Mouse (Mus musculus) kidney, adult 2 months (tissue): ENCODE data around the gene Snap29. TPM values are rescaled to one million over a fixed set of nuclear protein-coding genes. Genes with fewer than 3 reads are reported as not detected.
A peak's percentile ranks its signal among the peaks of the same experiment; 100 is the strongest.

ENCODE experiments used
- DNase-seq: peaks from one replicate; pipeline ENCODE4 v3.0.0; 2021
- H3K27ac ChIP-seq: fragments of 200-500 bp; 2 replicates; pipeline ENCODE4 v1.5.1; 2012; ENCODE audit warnings: low read depth, low read length, control low read depth, inconsistent platforms; ENCODE audit not compliant: insufficient read depth
- H3K27me3 ChIP-seq: fragments of 200-500 bp; replicated peaks from 2 replicates; pipeline ENCODE4 v1.6.1; 2012; ENCODE audit warnings: mild to moderate bottlenecking, moderate library complexity, low read length, inconsistent platforms; ENCODE audit not compliant: control insufficient read depth, insufficient read depth
- H3K36me3 ChIP-seq: fragments of 200-500 bp; 2 replicates; pipeline ENCODE4 v1.6.1; 2012; ENCODE audit warnings: mild to moderate bottlenecking, moderate library complexity, low read length, inconsistent platforms; ENCODE audit not compliant: control insufficient read depth, insufficient read depth
- H3K4me1 ChIP-seq: fragments of 200-500 bp; 2 replicates; pipeline ENCODE4 v1.6.1; 2011; ENCODE audit warnings: low read length; ENCODE audit not compliant: control insufficient read depth, insufficient read depth
- H3K4me3 ChIP-seq: fragments of 200-500 bp; 2 replicates; pipeline ENCODE4 v1.5.1; 2011; ENCODE audit warnings: mild to moderate bottlenecking, low read depth, low read length, control low read depth; ENCODE audit not compliant: insufficient read depth
- CTCF ChIP-seq: fragments of 200-500 bp; conservative IDR thresholded peaks from 2 replicates; pipeline ENCODE4 v1.5.1; 2011; ENCODE audit warnings: low read depth, mild to moderate bottlenecking, control low read depth, low read length, moderate library complexity, mixed read lengths; ENCODE audit not compliant: insufficient read depth, insufficient read length
- POLR2A ChIP-seq: fragments of 200-500 bp; IDR thresholded peaks from one replicate; pipeline ENCODE4 v1.6.1; 2011; ENCODE audit warnings: low read depth, low read length, control low read depth
- WGBS: fragments of 180-500 bp; shearing (Covaris S2); methylation state at CpG from one replicate; pipeline ENCODE4 v1.1.7; 2018; 5-methylcytosine and 5-hydroxymethylcytosine counted together
- polyA plus RNA-seq: library from polyadenylated mRNA; depleted of rRNA; stranded (reverse); fragments of >200 nt; gene quantifications from 2 replicates; pipeline ENCODE4 v1.2.3, GENCODE M21; 2012

Snap29 gene
- polyA plus RNA-seq, 1 experiment = 11.4 TPM

DNA sequence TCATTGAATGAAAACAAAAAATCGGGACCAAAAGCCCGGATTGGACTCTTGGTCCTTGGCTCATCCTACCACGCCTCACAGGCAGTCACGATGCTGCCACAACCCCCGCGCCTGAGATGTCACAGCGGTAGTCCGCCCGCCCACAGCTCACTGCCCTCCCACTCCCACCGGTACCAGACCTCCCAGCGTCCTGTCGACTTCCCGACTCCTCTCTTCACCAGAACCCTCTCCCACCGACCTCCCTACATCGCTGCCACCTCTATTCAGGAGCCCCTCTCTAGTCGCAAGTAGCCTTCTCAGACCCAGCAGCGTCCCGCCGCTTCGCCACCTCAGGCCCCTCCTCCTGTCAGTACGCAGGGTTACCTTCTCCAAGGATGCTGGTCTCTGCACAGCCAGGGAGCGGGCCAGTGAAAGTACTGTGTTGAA is 502 bp upstream of the Snap29 start:
- peaks cover 13% of the 10 kb centered on the region for H3K4me1 ChIP-seq
- peak; percentile 83 for DNase-seq
- TF ChIP-seq POLR2A (no peak), CTCF (no peak)
- WGBS = under 1% methylated on average over 22 of the region's 22 CpGs
- H3K36me3 ChIP-seq = no peaks in the 10 kb centered on the region; the same call in 1 of the 2 replicates
- H3K27ac ChIP-seq = peak overlapping the region; percentile 79
- no peaks in the 10 kb centered on the region for H3K27me3 ChIP-seq
- H3K4me3 ChIP-seq = peak overlapping the region; percentile 98

DNA sequence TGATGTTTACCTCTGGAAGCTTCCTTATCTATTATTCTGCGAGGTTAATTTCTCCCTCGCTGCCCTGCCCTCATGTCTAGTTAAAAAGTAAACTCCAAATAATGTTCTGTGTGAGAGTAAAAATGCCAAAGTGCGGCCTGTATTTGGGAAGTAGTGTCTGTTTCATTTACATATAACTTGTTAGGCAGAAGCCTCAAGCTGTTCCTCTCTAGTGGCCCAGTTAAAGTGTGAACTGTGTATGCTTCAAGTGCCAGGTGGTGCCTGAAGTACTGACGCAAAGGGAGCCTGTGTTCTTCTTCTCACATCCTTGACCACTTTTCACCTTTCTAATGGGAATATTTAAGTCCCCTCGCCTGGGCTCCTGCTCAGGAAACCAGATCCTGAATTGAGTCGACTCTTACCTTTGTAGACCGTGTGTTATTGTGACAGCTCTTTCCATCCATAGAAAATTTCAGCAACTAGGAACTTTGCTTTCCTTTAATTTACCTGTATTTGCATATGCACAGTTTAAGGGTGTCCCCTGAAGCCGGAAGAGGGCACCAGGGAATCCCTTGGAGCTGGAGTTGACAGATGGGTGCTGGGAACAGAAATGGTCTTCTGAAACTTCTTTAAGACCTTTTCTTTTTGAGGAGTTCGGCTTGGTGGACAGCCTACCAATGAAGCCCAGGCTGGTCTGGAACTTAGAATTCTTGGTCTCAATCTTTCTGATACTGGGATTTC is 886 bp downstream of the Snap29 start:
- DNase-seq = peak; percentile 71
- WGBS = 21% methylated on average over 9 of the region's 9 CpGs
- TF ChIP-seq POLR2A = no peak
- TF ChIP-seq CTCF = no peak
- Histone ChIP-seq H3K27ac (peak overlapping the region; percentile 36; the same call in 1 of the 2 replicates), H3K4me3 (peak overlapping the region; percentile 96), H3K27me3 (no peaks in the 10 kb centered on the region; the same call in 1 of the 2 replicates), H3K4me1 (peaks cover 13% of the 10 kb centered on the region), H3K36me3 (no peaks in the 10 kb centered on the region; the same call in 1 of the 2 replicates)

DNA sequence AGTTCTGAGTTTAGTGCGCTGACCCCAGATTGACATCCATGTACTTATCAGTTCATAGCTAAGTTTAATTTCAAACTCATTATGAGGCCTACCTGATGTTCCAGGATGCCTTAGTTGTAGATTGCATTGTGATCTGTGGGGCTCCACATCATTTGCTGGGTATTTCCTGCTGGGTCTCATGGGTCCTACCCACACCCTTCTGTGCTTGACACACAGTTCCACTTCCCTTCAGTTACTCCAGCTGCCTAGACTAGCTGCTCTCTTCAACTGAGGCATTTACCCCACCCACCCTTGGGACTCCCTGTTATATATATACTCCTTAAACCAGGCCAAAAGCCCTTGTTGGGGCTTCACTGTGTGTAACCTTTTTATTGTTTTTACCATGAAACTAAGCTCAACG is 3.3 kb downstream of the Snap29 start:
- WGBS = 88% methylated on average over 2 of the region's 2 CpGs
- DNase-seq = no peak

DNA sequence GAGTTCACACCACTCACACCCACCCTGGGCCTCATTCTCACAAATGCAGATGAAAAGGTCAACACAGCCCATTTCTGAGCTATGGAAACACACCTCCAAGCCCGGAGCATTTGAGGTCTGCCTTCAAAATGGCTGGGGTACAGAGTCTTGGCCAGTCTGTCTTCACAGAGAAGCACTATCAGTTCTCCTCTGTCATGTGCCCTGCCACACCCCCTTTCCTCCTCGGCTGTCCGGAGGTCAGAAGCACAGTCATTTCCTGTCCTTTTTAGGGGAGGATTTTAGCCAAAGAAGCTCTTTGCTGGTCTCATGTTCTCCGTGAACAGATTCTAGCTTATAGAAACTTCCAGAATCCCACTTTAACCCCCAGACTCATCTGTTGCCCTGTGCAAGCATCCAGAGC is 4.4 kb downstream of the Snap29 start:
- H3K36me3 ChIP-seq = no peaks in the 10 kb centered on the region
- H3K27ac ChIP-seq = no peak overlapping the region
- H3K4me1 ChIP-seq = peaks cover 8% of the 10 kb centered on the region
- 33% methylated on average over 4 of the region's 4 CpGs for WGBS
- H3K27me3 ChIP-seq = no peaks in the 10 kb centered on the region; the same call in 1 of the 2 replicates
- DNase-seq = peak; percentile 53
- TF ChIP-seq CTCF (no peak), POLR2A (no peak)
- H3K4me3 ChIP-seq = no peak overlapping the region

More for the DNA sequence above, 3.3 kb downstream of the Snap29 start:
- TF ChIP-seq POLR2A = no peak
- no peak for TF ChIP-seq CTCF
- Histone ChIP-seq H3K36me3 (no peaks in the 10 kb centered on the region), H3K4me3 (no peak overlapping the region), H3K27ac (0 out of 2 replicates have a peak overlapping the region, but pooled peaks have one; percentile 9), H3K4me1 (peaks cover 13% of the 10 kb centered on the region), H3K27me3 (no peaks in the 10 kb centered on the region; the same call in 1 of the 2 replicates)

DNA sequence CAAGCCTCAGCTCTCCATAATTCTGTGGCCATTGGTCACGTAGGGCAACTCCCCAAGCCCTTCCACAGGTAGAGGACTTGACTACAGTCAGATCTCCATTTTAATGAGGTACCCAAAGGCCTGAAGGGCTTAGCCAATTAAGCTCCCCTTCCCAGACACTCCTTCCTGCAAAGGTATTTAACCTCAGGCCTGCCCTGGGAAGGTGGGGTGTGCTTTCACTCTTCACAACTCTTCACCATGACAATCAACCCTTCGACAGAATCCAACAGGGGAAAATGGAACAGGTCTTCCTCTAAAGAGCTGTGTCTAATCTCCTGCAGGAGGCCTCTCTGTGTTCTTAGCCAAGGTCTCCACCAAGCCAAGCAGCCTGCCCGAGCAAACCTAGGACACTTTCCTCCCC is 17.2 kb downstream of the Snap29 start:
- no peak overlapping the region for H3K27ac ChIP-seq
- no peaks in the 10 kb centered on the region for H3K27me3 ChIP-seq
- peaks cover 8% of the 10 kb centered on the region for H3K36me3 ChIP-seq
- H3K4me3 ChIP-seq = no peak overlapping the region
- TF ChIP-seq CTCF (no peak), POLR2A (no peak)
- no peaks in the 10 kb centered on the region for H3K4me1 ChIP-seq
- no peak for DNase-seq
- 79% methylated on average over 3 of the region's 3 CpGs for WGBS

DNA sequence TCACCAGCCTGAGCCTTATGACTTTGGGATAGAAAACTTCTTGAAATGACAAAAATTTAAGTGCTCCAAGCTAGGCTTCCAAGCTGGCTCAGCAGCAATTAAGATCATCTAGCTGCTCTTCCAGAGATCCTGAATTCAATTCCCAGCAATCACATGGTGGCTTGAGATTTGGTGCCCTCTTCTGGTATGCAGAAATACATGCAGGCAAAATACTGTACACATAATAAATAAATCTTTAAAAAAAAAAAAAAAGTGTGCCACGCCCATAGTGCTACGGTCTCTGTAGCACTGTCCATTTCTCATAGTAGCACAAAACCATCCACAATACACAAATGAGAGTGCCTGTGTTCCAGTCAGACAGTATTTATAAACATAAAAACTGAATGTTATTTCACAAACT is 26.8 kb downstream of the Snap29 start:
- 36% methylated on average over 2 of the region's 2 CpGs for WGBS
- Histone ChIP-seq H3K27me3 (no peaks in the 10 kb centered on the region), H3K4me1 (no peaks in the 10 kb centered on the region), H3K27ac (no peak overlapping the region), H3K36me3 (0 out of 2 replicates have a peak, but pooled peaks cover 2% of the 10 kb centered on the region), H3K4me3 (no peak overlapping the region)
- peak; percentile 52 for DNase-seq
- peak; percentile 18; the same call in 1 of the 2 replicates for TF ChIP-seq CTCF
- no peak for TF ChIP-seq POLR2A
